Mouse (Mus musculus): ENCODE data around the gene Ttc32. TPM values are rescaled to one million over a fixed set of nuclear protein-coding genes. Genes with fewer than 3 reads are reported as not detected.

Gene Ttc32
- polyA plus RNA-seq, 1 experiment from 2014 or later = 14.4 TPM

Other genes with a start within 250 kb of the Ttc32 start
- 199 and 219 TPM in 2 replicates for gene Laptm4a, start 108.3 kb upstream of the Ttc32 start, polyA plus RNA-seq (2016; fragmentation: Nextera tagmentation; extraction: Ambion mirVana)
- gene Matn3, start 82.1 kb upstream of the Ttc32 start, polyA plus RNA-seq (2016; fragmentation: Nextera tagmentation; extraction: Ambion mirVana) = 1.7 and 2.5 TPM in 2 replicates
- gene Wdr35, start 56.1 kb upstream of the Ttc32 start, polyA plus RNA-seq (2016; fragmentation: Nextera tagmentation; extraction: Ambion mirVana) = 14.6 and 15.1 TPM in 2 replicates